Mouse (Mus musculus): ENCODE measurements at regions not wholly inside any gene's neighbourhood (a gene's known extent, or its start where the extent isn't known, plus 50 kb on each side); places are given as distances from the start of the nearest gene placed in this dataset.
A peak's percentile ranks its signal among the peaks of the same experiment; 100 is the strongest.

GRCm38 (mm10) chr9:47054595-47054994 lies 56.1 kb downstream of the Gm4791 start:
- no peak for DNase-seq

- no peak for DNase-seq
These were observed 57.0 kb downstream of the Gm4791 start for GRCm38 (mm10) chr9:47055558-47055957.

- no peak for DNase-seq
These were observed 60.9 kb downstream of the Gm4791 start for GRCm38 (mm10) chr9:47059339-47060005.

- DNase-seq = no peak
These were observed 62.2 kb downstream of the Gm4791 start for GRCm38 (mm10) chr9:47060757-47061156.

GRCm38 (mm10) chr9:47062516-47062915 lies 64.0 kb downstream of the Gm4791 start:
- DNase-seq = no peak

GRCm38 (mm10) chr9:47063751-47064150 lies 65.2 kb downstream of the Gm4791 start:
- DNase-seq = no peak

GRCm38 (mm10) chr9:47064463-47065032 lies 66.0 kb downstream of the Gm4791 start:
- no peak for DNase-seq

- DNase-seq = no peak
These were observed 70.9 kb downstream of the Gm4791 start for GRCm38 (mm10) chr9:47069436-47069835.

- DNase-seq = no peak
These were observed 72.4 kb downstream of the Gm4791 start for GRCm38 (mm10) chr9:47070958-47071357.

GRCm38 (mm10) chr9:47076946-47077345 lies 78.4 kb downstream of the Gm4791 start:
- DNase-seq = no peak

GRCm38 (mm10) chr9:47077416-47077815 lies 78.9 kb downstream of the Gm4791 start:
- DNase-seq = no peak

GRCm38 (mm10) chr9:47077945-47078344 lies 79.4 kb downstream of the Gm4791 start:
- DNase-seq = no peak

- DNase-seq = no peak
These were observed 82.9 kb downstream of the Gm4791 start for GRCm38 (mm10) chr9:47081407-47081806.

- no peak for DNase-seq
These were observed 93.3 kb downstream of the Gm4791 start for GRCm38 (mm10) chr9:47091796-47092195.

- DNase-seq = no peak
These were observed 97.1 kb downstream of the Gm4791 start for GRCm38 (mm10) chr9:47095656-47096055.

GRCm38 (mm10) chr9:47103316-47103715 lies 104.8 kb downstream of the Gm4791 start:
- peak; percentile 73 for DNase-seq

- peak; percentile 37 for DNase-seq
These were observed 105.4 kb downstream of the Gm4791 start for GRCm38 (mm10) chr9:47103966-47104365.

- no peak for DNase-seq
These were observed 109.6 kb downstream of the Gm4791 start for GRCm38 (mm10) chr9:47108096-47108495.

- no peak for DNase-seq
These were observed 120.7 kb downstream of the Gm4791 start for GRCm38 (mm10) chr9:47119253-47119652.

- peak; percentile 50 for DNase-seq
These were observed 124.6 kb downstream of the Gm4791 start for GRCm38 (mm10) chr9:47123113-47123512.

GRCm38 (mm10) chr9:47125517-47125916 lies 127.0 kb downstream of the Gm4791 start:
- peak; percentile 62 for DNase-seq

- DNase-seq = peak; percentile 34
These were observed 127.7 kb downstream of the Gm4791 start for GRCm38 (mm10) chr9:47126236-47126635.

GRCm38 (mm10) chr9:47127756-47128424 lies 129.3 kb downstream of the Gm4791 start:
- no peak for DNase-seq

- DNase-seq = no peak
These were observed 130.6 kb downstream of the Gm4791 start for GRCm38 (mm10) chr9:47129101-47129500.

Measured in cerebellum, adult 9-10 months (tissue).